Mouse (Mus musculus): ENCODE data around the gene Galns.
"Not testable (repeated sequence)": the region's sequence is repeated elsewhere in the genome, so short reads cannot be mapped to it uniquely, and the experiment has no call there.

Galns gene

DNA sequence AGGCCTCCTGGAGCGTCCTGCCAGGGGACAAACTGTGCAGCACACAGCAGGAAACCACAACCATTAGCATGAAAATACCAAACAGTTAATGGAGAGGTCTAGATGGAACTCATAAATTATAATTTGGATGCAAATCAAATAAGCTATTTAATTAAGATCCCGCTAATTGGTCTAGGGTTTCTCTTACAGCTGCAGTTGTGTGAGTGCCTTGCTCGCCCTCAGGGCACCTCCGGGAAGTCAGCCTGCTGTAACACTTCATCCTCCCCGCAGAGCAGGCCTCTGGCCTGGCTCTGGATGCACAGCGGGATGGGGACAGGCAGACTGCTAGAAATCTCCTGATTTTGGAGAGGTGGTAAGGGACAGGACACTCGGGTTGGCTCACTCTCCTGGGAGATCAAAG lies 25.1 kb downstream of the Galns start:
- no peak for DNase-seq

- no peak for DNase-seq
Measured at GRCm38 (mm10) chr8:122585411-122585891, 25.8 kb downstream of the Galns start.

GRCm38 (mm10) chr8:122584981-122585380 lies 26.3 kb downstream of the Galns start:
- no peak for DNase-seq

- no peak for DNase-seq
Measured at GRCm38 (mm10) chr8:122580926-122581325, 30.3 kb downstream of the Galns start.

GRCm38 (mm10) chr8:122579196-122579595 lies 32.1 kb downstream of the Galns start:
- peak; percentile 41 for DNase-seq

GRCm38 (mm10) chr8:122577116-122577515 lies 34.1 kb downstream of the Galns start:
- no peak for DNase-seq

GRCm38 (mm10) chr8:122576648-122577022 lies 34.6 kb downstream of the Galns start, which contains the start of gene Aprt:
Aprt (minus strand) TSS chr8:122576909.
- peak; percentile 96 for DNase-seq

DNA sequence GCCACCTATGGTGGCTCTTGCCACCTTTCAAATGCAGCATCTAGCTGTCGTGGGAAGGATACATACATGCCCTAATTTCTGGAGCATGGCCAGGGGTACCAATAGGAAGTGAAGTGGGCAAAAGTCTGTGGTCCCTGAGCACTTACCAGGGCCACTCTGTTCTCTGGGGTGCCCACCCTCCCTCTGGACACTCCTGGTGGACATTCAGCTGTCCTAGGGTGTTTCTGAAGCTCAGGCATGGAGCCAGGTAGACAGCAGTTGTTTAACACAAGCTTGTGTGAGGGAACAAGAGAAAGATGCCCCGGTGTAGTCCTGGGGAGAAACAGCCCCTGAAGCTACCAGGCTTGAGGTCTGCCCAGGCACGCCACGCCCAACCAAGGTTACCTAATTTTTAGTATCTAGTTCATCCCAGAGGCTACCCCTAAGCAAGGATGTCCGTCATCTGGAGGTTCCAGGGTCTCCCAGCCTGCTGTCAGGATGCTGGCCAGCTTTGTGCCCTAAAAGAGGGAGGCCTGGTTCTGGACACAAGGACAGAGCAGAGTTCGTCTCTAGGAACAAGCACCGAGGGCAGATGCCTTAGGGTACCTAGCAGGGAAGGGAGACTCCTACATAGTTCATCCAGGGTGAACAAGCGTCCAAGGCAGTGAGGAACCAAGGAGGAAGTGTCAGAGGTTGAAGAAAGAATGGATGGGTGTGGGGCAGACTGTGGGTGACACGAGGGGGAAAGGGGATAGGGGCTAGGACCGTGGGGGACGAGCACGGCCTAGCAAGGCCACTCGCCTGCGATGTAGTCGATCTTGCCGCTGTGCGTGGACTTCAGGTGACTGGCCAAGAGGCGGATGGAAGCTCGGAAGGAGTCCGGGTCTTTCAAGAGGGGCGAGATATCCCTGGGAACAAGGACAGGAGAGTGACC lies 35.3 kb downstream of the Galns start:
- DNase-seq = no peak

DNA sequence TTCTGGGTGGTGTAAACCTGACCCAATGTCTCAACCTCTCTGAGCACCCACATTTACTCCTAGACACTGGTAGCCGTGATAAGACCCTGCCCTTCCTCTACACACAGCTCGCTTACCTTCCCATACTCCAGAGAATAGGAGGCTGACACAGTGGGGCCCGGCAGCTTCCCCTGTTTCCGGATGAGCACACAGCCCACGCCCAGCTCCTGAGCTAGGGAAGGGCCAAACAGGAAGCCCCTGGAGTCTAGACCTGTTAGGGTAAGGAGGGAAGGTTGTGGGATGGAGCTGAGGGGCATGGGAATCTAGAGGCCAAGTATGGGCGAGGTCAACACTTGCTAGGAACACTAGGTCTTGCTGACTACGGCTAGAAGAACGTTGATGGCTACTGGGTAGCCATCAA lies 36.0 kb downstream of the Galns start:
- no peak for DNase-seq

DNA sequence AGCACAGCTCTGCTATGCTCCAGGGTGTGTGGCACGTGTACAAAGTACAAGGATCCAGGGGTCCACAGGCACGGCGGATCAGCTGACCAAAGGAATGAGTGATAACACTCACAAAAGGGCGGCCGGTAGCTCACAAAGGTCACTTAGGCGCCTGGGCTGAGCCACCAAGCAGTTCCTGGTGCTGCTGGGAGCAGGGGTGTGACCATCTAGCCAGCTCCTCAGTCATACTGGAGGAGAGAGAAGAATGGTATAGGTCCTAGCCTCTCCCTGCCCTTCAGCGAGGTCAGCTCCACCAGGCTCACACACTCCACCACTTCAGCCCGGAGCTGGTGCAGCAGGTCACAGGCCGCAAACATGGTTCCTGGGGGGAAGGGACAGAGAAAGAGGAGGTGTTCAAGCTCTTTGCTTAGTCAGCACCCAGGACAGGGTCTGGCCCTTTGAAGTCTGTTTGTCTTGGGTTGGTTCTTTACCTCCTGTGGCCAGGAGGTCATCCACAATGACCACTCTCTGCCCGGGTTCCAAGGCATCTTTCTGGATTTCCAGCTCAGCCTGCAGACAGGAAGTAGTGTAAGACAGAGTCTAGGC lies 36.5 kb downstream of the Galns start:
- DNase-seq = no peak

GRCm38 (mm10) chr8:122574264-122574663 lies 37.0 kb downstream of the Galns start:
- DNase-seq = no peak

- DNase-seq = no peak
Measured at GRCm38 (mm10) chr8:122573577-122573976, 37.7 kb downstream of the Galns start.

DNA sequence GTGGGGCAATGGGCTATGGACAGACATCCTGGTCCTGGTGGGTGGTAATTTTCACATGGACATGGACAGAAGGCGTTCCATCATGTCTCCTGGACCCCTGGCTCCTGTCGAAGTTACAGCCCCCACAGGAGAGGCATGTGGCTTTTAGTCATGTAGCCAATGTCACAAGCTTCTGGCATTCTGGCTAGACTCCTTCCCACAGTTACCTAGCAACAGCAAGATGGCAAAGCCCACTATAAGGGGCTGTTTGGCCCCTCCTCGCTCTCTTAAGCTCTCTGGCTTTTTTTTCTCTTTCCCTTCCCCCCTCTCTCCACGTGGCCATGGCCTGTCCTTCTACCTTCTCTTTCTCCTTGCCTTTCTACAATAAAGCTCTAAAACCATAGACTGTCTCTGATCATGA lies 38.1 kb downstream of the Galns start:
- DNase-seq = not testable (repeated sequence)

GRCm38 (mm10) chr8:122572751-122573150 lies 38.5 kb downstream of the Galns start:
- DNase-seq = no peak

GRCm38 (mm10) chr8:122571750-122572267 lies 39.5 kb downstream of the Galns start:
- no peak for DNase-seq

DNA sequence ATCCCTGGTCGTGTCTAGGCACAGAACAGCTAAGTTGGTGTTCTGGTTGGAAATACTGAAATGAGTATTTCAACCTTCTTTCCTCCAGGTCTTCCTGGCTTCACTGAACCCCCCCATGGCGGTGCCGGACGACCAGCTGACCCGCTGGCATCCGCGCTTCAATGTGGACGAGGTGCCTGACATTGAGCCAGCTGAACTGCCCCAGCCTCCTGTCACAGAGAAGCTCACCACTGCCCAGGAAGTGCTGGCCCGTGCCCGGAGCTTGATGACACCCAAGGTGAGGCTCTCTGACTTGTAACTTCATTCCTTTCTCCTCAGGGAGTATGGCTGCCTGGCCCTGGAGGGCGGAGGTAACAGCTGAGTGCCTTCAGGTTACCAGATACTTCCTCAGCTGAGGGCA lies 40.1 kb downstream of the Galns start:
- DNase-seq = no peak

- DNase-seq = no peak
Measured at GRCm38 (mm10) chr8:122569996-122570395, 41.3 kb downstream of the Galns start.

- DNase-seq = no peak
Measured at GRCm38 (mm10) chr8:122569329-122569728, 41.9 kb downstream of the Galns start.

DNA sequence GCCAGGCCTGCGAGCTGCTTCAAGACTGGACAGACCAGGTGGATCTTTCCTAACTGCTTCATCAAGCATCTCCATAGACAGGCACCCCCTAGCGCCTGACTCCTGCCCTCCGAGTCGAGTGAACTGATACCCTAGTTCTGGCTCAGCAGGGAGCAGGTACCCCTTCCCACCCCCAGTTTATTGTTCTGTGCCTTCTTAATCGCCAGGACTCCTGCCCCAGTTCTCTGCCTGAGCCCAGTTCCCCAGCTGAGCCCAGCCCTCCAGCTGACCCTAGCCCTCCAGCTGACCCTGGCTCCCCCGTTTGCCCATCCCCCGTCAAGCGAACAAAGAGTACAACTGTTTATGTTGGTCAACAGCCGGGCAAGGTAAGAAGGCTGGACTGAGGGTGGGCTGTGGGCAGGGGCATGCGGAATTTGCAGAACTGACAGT lies 42.4 kb downstream of the Galns start:
- no peak for DNase-seq

GRCm38 (mm10) chr8:122568109-122568504 lies 43.2 kb downstream of the Galns start:
- DNase-seq = no peak

DNA sequence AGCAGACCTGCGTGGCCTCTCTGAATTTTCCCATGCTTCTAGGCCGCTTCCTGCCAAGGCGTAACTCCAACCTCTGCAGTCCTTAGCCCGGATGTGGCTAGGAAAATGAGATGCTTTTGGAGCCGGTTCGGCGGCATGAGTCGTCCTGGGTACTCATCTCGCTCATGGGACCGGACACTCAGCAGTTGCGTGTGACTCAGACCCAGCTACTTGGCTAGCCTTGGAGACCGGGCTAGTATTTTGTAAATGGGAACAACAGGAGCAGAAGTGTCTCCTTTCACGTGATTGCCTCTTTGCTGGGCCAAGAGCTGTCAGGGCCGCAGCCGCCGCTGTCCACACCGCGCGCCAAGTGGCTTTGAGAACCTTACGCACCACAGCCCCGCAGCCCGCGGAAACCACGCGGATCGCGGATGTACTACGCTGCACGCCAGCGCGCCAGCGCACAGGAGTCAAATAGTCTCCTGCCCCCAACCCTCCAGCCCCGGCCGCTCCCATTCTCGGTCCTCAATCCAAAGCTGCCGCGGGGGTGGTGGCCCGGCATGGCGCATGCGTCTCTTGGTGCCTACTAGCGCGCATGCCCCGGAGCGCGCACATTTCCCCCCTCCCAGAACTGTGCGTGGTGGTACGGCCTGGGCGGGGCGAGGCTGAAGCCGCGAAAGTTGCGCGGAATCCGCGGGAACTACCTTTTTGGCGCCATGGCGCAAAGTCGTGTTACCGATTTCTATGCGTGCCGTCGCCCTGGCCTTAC lies 43.7 kb downstream of the Galns start, which contains the start of gene Cdt1:
TSS of gene Cdt1 (plus strand) at position 655 of the 748 bp plus-strand sequence.
- DNase-seq = peak; percentile 97

GRCm38 (mm10) chr8:122566766-122567165 lies 44.5 kb downstream of the Galns start:
- DNase-seq = no peak

Data from kidney, postnatal 10 days (tissue).